Mouse (Mus musculus) testis, adult 2 months (tissue): ENCODE data around the gene Actn2. TPM values are rescaled to one million over a fixed set of nuclear protein-coding genes. Genes with fewer than 3 reads are reported as not detected.
A peak's percentile ranks its signal among the peaks of the same experiment; 100 is the strongest.

Experiments used
- H3K27ac ChIP-seq: fragments of 200-500 bp; 2 replicates; pipeline ENCODE4 v1.5.1; 2012; ENCODE audit warnings: low read depth, low read length; ENCODE audit not compliant: control insufficient read depth, insufficient read depth
- H3K27me3 ChIP-seq: fragments of 200-500 bp; 2 replicates; pipeline ENCODE4 v1.6.1; 2012; ENCODE audit warnings: mild to moderate bottlenecking, low read length, moderate library complexity; ENCODE audit not compliant: control insufficient read depth, insufficient read depth
- H3K36me3 ChIP-seq: fragments of 200-500 bp; 2 replicates; pipeline ENCODE4 v1.6.1; 2012; ENCODE audit warnings: mild to moderate bottlenecking, low read length; ENCODE audit not compliant: control insufficient read depth, insufficient read depth
- H3K4me1 ChIP-seq: fragments of 200-500 bp; 2 replicates; pipeline ENCODE4 v1.6.1; 2012; ENCODE audit warnings: low read length; ENCODE audit not compliant: control insufficient read depth, insufficient read depth
- H3K4me3 ChIP-seq: fragments of 200-500 bp; 2 replicates; pipeline ENCODE4 v1.5.1; 2012; ENCODE audit warnings: low read depth, mild to moderate bottlenecking, low read length, moderate library complexity, mixed read lengths; ENCODE audit not compliant: control insufficient read depth
- CTCF ChIP-seq: fragments of 200-500 bp; IDR thresholded peaks from 2 replicates; pipeline ENCODE4 v1.5.1; 2012; ENCODE audit warnings: low read depth, mild to moderate bottlenecking, inconsistent platforms, low read length, moderate library complexity; ENCODE audit not compliant: control insufficient read depth, insufficient read depth, insufficient replicate concordance
- POLR2A ChIP-seq: fragments of 200-500 bp; IDR thresholded peaks from 2 replicates; pipeline ENCODE4 v1.6.1; 2012; ENCODE audit warnings: low read depth, mild to moderate bottlenecking, inconsistent platforms, low read length, moderate library complexity; ENCODE audit not compliant: control insufficient read depth
- polyA plus RNA-seq: library from polyadenylated mRNA; depleted of rRNA; stranded (reverse); fragments of >200 nt; gene quantifications from 2 replicates; pipeline ENCODE4 v1.2.3, GENCODE M21; 2012; rRNA removed

Actn2 gene
- polyA plus RNA-seq: 5.0 and 6.5 TPM in 2 replicates

GRCm38 (mm10) chr13:12340183-12340975 is at the start of gene Actn2:
Gene Actn2 (minus strand): TSS chr13:12340760.
- peak within 1 kb of the TSS; percentile 75 for H3K4me3 ChIP-seq
- TF ChIP-seq CTCF (peak; percentile 21; the same call in 1 of the 2 replicates), POLR2A (peak; percentile 45; the same call in 1 of the 2 replicates)
- no peak within 1 kb of the TSS for H3K27ac ChIP-seq
- peaks cover 7% of the 10 kb centered on the region for H3K4me1 ChIP-seq
- no peaks in the 10 kb centered on the region for H3K36me3 ChIP-seq
- no peaks in the 10 kb centered on the region for H3K27me3 ChIP-seq

- no peaks in the 10 kb centered on the region for H3K36me3 ChIP-seq
- H3K4me3 ChIP-seq: no peak overlapping the region
- no peak overlapping the region for H3K27ac ChIP-seq
- H3K4me1 ChIP-seq: no peaks in the 10 kb centered on the region
- no peak for TF ChIP-seq POLR2A
- TF ChIP-seq CTCF: no peak; the same call in 1 of the 2 replicates
- H3K27me3 ChIP-seq: no peaks in the 10 kb centered on the region
These were observed 45.7 kb upstream of the Actn2 start for GRCm38 (mm10) chr13:12386286-12386685.

- Histone ChIP-seq H3K36me3 (no peaks in the 10 kb centered on the region), H3K27ac (no peak overlapping the region), H3K4me1 (no peaks in the 10 kb centered on the region), H3K27me3 (no peaks in the 10 kb centered on the region), H3K4me3 (no peak overlapping the region)
- TF ChIP-seq POLR2A: no peak
- no peak for TF ChIP-seq CTCF
These were observed 44.2 kb upstream of the Actn2 start for GRCm38 (mm10) chr13:12384796-12385195.

GRCm38 (mm10) chr13:12376778-12377177 is 36.2 kb upstream of the Actn2 start:
- TF ChIP-seq CTCF (no peak), POLR2A (no peak)
- H3K27me3 ChIP-seq: no peaks in the 10 kb centered on the region
- no peaks in the 10 kb centered on the region for H3K36me3 ChIP-seq
- H3K4me3 ChIP-seq: no peak overlapping the region
- H3K4me1 ChIP-seq: no peaks in the 10 kb centered on the region
- H3K27ac ChIP-seq: no peak overlapping the region

- no peak overlapping the region for H3K4me3 ChIP-seq
- TF ChIP-seq CTCF: no peak
- no peak for TF ChIP-seq POLR2A
- H3K27me3 ChIP-seq: no peaks in the 10 kb centered on the region
- H3K36me3 ChIP-seq: no peaks in the 10 kb centered on the region
- no peak overlapping the region for H3K27ac ChIP-seq
- H3K4me1 ChIP-seq: no peaks in the 10 kb centered on the region
These were observed 32.2 kb upstream of the Actn2 start for GRCm38 (mm10) chr13:12372755-12373154.

- Histone ChIP-seq H3K4me1 (no peaks in the 10 kb centered on the region), H3K27me3 (no peaks in the 10 kb centered on the region), H3K4me3 (no peak overlapping the region), H3K27ac (no peak overlapping the region), H3K36me3 (no peaks in the 10 kb centered on the region)
- TF ChIP-seq POLR2A: no peak
- no peak for TF ChIP-seq CTCF
These were observed 29.4 kb upstream of the Actn2 start for GRCm38 (mm10) chr13:12369930-12370329.

- no peaks in the 10 kb centered on the region for H3K36me3 ChIP-seq
- no peak for TF ChIP-seq POLR2A
- TF ChIP-seq CTCF: no peak
- H3K27me3 ChIP-seq: no peaks in the 10 kb centered on the region
- no peak overlapping the region for H3K4me3 ChIP-seq
- no peaks in the 10 kb centered on the region for H3K4me1 ChIP-seq
- H3K27ac ChIP-seq: peak overlapping the region; percentile 55
These were observed 28.6 kb upstream of the Actn2 start for GRCm38 (mm10) chr13:12369041-12369621.
